Mouse (Mus musculus) intestine, embryonic 15.5 days (tissue): ENCODE measurements at regions not wholly inside any gene's neighbourhood (a gene's known extent, or its start where the extent isn't known, plus 50 kb on each side); places are given as distances from the start of the nearest gene placed in this dataset.
"Not testable (repeated sequence)": the region's sequence is repeated elsewhere in the genome, so short reads cannot be mapped to it uniquely, and the experiment has no call there.

ENCODE experiments used
- ATAC-seq: fragments of 200-750 bp; cut with Nextera tagmentation; 2 replicates; pipeline ENCODE4 v1.8.0; 2017; ENCODE audit warnings: moderate TSS enrichment, moderate library complexity
- H3K27ac ChIP-seq: fragments of 300-500 bp; sonication (generic); 2 replicates; pipeline ENCODE4 v1.5.1; 2015; ENCODE audit warnings: mild to moderate bottlenecking, inconsistent platforms
- H3K27me3 ChIP-seq: fragments of 300-500 bp; sonication (generic); replicated peaks from 2 replicates; pipeline ENCODE4 v1.6.1; 2015; ENCODE audit warnings: inconsistent platforms
- H3K36me3 ChIP-seq: fragments of 300-500 bp; sonication (generic); 2 replicates; pipeline ENCODE4 v1.6.1; 2015; ENCODE audit warnings: inconsistent platforms
- H3K4me1 ChIP-seq: fragments of 300-500 bp; sonication (generic); replicated peaks from 2 replicates; pipeline ENCODE4 v1.6.1; 2015; ENCODE audit warnings: inconsistent platforms
- H3K4me2 ChIP-seq: fragments of 300-500 bp; sonication (generic); replicated peaks from 2 replicates; pipeline ENCODE4 v1.6.1; 2015; ENCODE audit warnings: mild to moderate bottlenecking, inconsistent platforms
- H3K4me3 ChIP-seq: fragments of 300-500 bp; sonication (generic); replicated peaks from 2 replicates; pipeline ENCODE4 v1.5.1; 2015; ENCODE audit warnings: inconsistent platforms
- H3K9ac ChIP-seq: fragments of 300-500 bp; sonication (generic); 2 replicates; pipeline ENCODE4 v1.6.1; 2015; ENCODE audit warnings: inconsistent platforms
- H3K9me3 ChIP-seq: fragments of 300-500 bp; sonication (generic); 2 replicates; pipeline ENCODE4 v1.6.1; 2016; ENCODE audit warnings: inconsistent platforms
- WGBS: fragments of 180-500 bp; shearing (Covaris S2); methylation state at CpG from one replicate; pipeline ENCODE4 v1.1.7; 2015; 5-methylcytosine and 5-hydroxymethylcytosine counted together

GRCm38 (mm10) chr12:77042356-77042755 is 80.4 kb upstream of the Max start:
- Histone ChIP-seq H3K27me3 (no peaks in the 10 kb centered on the region), H3K4me2 (no peak overlapping the region), H3K9ac (no peak overlapping the region), H3K9me3 (no peaks in the 10 kb centered on the region), H3K27ac (no peak overlapping the region), H3K36me3 (no peaks in the 10 kb centered on the region), H3K4me1 (no peaks in the 10 kb centered on the region), H3K4me3 (no peak overlapping the region)
- no peak for ATAC-seq
- 68% methylated on average over 3 of the region's 4 CpGs for WGBS

DNA sequence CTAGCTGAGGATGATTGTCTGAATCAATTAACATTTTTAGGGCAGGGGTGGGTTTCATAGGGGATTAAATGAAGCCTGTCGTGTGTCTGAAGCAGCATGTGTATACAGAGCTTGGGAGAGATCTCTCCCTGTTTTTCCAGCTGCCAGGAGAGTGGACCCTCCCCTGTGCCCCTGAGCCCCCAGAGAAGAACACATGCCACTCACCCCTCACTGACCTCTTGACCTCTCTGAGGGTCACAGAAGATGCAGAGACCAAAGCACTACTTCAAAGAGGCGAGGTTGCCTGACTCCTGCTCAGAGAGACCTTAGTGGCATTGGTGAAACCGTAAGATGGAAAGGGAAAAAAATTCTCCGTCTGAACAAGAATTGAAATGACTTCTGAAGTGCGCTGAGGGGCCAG is 79.1 kb upstream of the Max start:
- no peak for ATAC-seq
- Histone ChIP-seq H3K9ac (no peak overlapping the region), H3K36me3 (no peaks in the 10 kb centered on the region), H3K4me3 (no peak overlapping the region), H3K27ac (no peak overlapping the region), H3K27me3 (no peaks in the 10 kb centered on the region), H3K9me3 (no peaks in the 10 kb centered on the region), H3K4me2 (no peak overlapping the region), H3K4me1 (no peaks in the 10 kb centered on the region)
- WGBS: 46% methylated on average over 5 of the region's 5 CpGs

GRCm38 (mm10) chr12:77039953-77040305 is 77.9 kb upstream of the Max start:
- no peak overlapping the region for H3K27ac ChIP-seq

GRCm38 (mm10) chr12:77039295-77039952 is 77.4 kb upstream of the Max start:
- Histone ChIP-seq H3K27ac (no peak overlapping the region), H3K9me3 (no peaks in the 10 kb centered on the region), H3K4me3 (no peak overlapping the region), H3K4me2 (no peak overlapping the region), H3K9ac (no peak overlapping the region), H3K4me1 (no peaks in the 10 kb centered on the region), H3K27me3 (no peaks in the 10 kb centered on the region), H3K36me3 (no peaks in the 10 kb centered on the region)
- no peak for ATAC-seq
- whole genome bisulfite sequencing: 81% methylated on average over 17 of the region's 17 CpGs

More at GRCm38 (mm10) chr12:77039953-77040305, 77.9 kb upstream of the Max start:
- no peak for ATAC-seq
- Histone ChIP-seq H3K4me2 (no peak overlapping the region), H3K27me3 (no peaks in the 10 kb centered on the region), H3K9me3 (no peaks in the 10 kb centered on the region), H3K4me1 (no peaks in the 10 kb centered on the region), H3K36me3 (no peaks in the 10 kb centered on the region), H3K4me3 (no peak overlapping the region), H3K9ac (no peak overlapping the region)
- WGBS: 87% methylated on average over 4 of the region's 4 CpGs

DNA sequence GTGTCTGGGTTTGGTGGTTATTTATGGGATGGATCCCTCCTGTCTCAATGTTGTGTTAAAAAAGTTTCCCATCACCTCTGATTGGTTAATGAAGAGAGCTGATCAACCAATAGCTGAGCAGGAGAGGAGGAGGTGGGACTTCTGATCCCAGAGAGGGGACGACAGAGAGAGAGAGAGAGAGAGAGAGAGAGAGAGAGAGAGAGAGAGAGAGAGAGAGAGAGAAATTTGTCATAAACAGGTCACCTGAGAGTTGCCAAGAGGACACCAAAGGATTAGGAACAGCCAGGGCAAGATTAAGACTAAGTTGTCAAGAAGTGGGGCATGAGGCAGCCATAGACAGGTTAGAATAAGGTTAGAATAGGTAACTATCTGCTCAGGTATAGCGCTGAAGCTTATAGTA is 73.7 kb upstream of the Max start:
- H3K4me2 ChIP-seq: no peak overlapping the region
- no peak overlapping the region for H3K9ac ChIP-seq
- no peak overlapping the region for H3K27ac ChIP-seq
- H3K9me3 ChIP-seq: no peaks in the 10 kb centered on the region
- H3K36me3 ChIP-seq: no peaks in the 10 kb centered on the region
- no peak overlapping the region for H3K4me3 ChIP-seq
- WGBS: 49% methylated on average over 2 of the region's 2 CpGs
- no peak for ATAC-seq
- no peaks in the 10 kb centered on the region for H3K4me1 ChIP-seq
- no peaks in the 10 kb centered on the region for H3K27me3 ChIP-seq

DNA sequence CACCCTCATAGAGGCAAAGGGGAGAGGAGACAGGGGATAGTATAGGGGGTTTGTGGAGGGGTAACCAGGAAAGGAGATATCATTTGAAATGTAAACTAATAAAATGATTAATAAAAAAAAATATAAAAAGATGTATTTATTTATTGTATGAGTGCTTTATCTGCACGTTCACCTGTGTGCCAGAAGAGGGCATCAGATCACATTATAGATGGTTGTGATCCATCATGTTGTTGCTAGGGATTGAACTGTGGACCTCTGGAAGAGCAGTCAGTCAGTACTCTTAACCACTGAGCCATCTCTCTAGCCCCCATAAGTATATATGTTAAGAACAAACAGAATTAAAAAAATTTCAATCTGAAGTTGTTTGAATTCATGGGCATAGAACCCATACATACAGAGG is 69.4 kb upstream of the Max start:
- 57% methylated on average over 1 of the region's 1 CpGs for WGBS
- Histone ChIP-seq H3K4me3 (no peak overlapping the region), H3K4me1 (no peaks in the 10 kb centered on the region)

DNA sequence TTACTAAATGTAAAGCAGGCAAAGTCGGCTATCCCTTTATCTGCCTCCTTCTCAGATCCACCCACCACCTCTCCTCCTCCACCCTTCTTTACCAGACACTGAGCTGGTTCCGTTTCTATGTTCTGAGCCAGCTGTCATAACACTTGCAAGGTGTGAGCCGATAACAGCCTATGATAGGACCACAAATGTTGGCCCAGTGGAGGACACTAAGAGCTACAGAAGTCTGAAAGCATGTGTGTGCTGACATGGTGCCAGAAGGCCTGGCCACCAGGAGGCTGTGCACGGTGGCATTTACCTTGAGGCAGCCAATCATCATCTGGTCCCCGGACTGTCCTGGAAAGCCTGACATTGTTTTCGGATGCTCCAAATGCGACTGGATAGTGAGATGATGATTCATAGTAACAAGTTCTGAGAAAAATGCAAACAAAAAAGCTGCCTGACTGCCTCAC is 63.5 kb upstream of the Max start:
- no peaks in the 10 kb centered on the region for H3K36me3 ChIP-seq
- H3K9ac ChIP-seq: no peak overlapping the region
- peaks cover 4% of the 10 kb centered on the region; the same call in 1 of the 2 replicates for H3K27me3 ChIP-seq
- H3K4me1 ChIP-seq: no peaks in the 10 kb centered on the region
- ATAC-seq: no peak
- H3K4me3 ChIP-seq: no peak overlapping the region
- H3K4me2 ChIP-seq: no peak overlapping the region
- no peak overlapping the region for H3K27ac ChIP-seq
- WGBS: 77% methylated on average over 7 of the region's 7 CpGs
- no peaks in the 10 kb centered on the region for H3K9me3 ChIP-seq

More for the DNA sequence above, 69.4 kb upstream of the Max start:
- H3K27me3 ChIP-seq: no peaks in the 10 kb centered on the region
- no peak overlapping the region for H3K27ac ChIP-seq
- no peak for ATAC-seq
- no peaks in the 10 kb centered on the region for H3K9me3 ChIP-seq
- H3K36me3 ChIP-seq: no peaks in the 10 kb centered on the region
- no peak overlapping the region for H3K4me2 ChIP-seq
- no peak overlapping the region for H3K9ac ChIP-seq

DNA sequence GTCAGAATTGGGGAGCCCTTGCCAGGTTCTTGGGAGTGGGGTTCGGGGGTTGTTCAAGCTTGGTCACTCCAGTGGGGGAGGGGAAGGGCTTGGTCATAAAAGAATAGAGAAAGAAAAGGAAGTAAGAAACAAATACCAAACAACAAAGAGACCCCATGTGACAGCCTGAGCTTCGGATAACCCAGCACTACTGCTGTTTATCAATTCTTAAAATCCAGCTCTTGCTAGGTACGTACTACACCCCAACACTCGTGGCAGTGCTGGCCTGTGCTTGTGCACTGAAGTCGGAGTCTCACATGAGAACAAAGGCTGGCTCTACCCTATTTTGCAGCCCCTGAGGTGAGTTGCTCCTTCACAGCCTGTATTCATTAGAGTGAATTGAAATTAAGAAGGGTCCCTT is 60.5 kb upstream of the Max start:
- Histone ChIP-seq H3K36me3 (no peaks in the 10 kb centered on the region), H3K27me3 (peaks cover 4% of the 10 kb centered on the region; the same call in 1 of the 2 replicates), H3K9me3 (no peaks in the 10 kb centered on the region), H3K4me1 (no peaks in the 10 kb centered on the region), H3K4me3 (no peak overlapping the region), H3K27ac (no peak overlapping the region), H3K9ac (no peak overlapping the region), H3K4me2 (no peak overlapping the region)
- 73% methylated on average over 5 of the region's 5 CpGs for WGBS
- ATAC-seq: no peak

DNA sequence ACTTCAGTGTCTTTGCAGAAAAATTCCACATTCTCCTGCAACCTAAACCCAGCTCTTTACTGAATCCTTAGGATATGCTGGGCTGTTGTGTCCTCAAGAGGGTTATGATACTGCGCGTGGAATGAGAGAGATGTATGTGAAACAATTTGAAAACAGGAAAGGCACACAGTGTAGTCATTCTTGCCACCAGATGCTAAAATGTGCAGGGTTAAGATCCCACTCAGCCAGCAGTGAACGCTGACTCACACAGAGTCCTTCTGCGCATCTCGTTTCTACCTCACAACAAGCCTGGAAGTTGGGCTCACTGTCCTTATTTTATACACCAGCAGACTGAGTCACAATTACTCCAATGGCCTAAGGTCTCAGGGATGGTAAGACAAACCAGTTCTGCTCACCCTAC is 59.9 kb upstream of the Max start:
- Histone ChIP-seq H3K36me3 (no peaks in the 10 kb centered on the region), H3K9me3 (no peaks in the 10 kb centered on the region), H3K27me3 (peaks cover 4% of the 10 kb centered on the region; the same call in 1 of the 2 replicates), H3K27ac (no peak overlapping the region), H3K4me2 (no peak overlapping the region), H3K4me1 (no peaks in the 10 kb centered on the region), H3K9ac (no peak overlapping the region), H3K4me3 (no peak overlapping the region)
- WGBS: 79% methylated on average over 5 of the region's 5 CpGs
- no peak for ATAC-seq

- no peaks in the 10 kb centered on the region for H3K9me3 ChIP-seq
- no peak overlapping the region for H3K4me2 ChIP-seq
- no peaks in the 10 kb centered on the region for H3K36me3 ChIP-seq
- H3K9ac ChIP-seq: no peak overlapping the region
- peaks cover 4% of the 10 kb centered on the region; the same call in 1 of the 2 replicates for H3K27me3 ChIP-seq
- no peak overlapping the region for H3K27ac ChIP-seq
- H3K4me1 ChIP-seq: no peaks in the 10 kb centered on the region
- WGBS: 59% methylated on average over 14 of the region's 14 CpGs
- H3K4me3 ChIP-seq: no peak overlapping the region
- ATAC-seq: no peak
Observed at GRCm38 (mm10) chr12:77019708-77020511, 57.9 kb upstream of the Max start.

- H3K4me1 ChIP-seq, ATAC-seq, H3K9me3 ChIP-seq, H3K27me3 ChIP-seq, H3K4me3 ChIP-seq, H3K27ac ChIP-seq, H3K9ac ChIP-seq, H3K36me3 ChIP-seq, H3K4me2 ChIP-seq: not testable (repeated sequence)
- 28% methylated on average over 2 of the region's 2 CpGs for WGBS
Observed at GRCm38 (mm10) chr12:77019148-77019547, 57.1 kb upstream of the Max start.

- Histone ChIP-seq H3K27ac (no peak overlapping the region), H3K9me3 (no peaks in the 10 kb centered on the region), H3K4me2 (no peak overlapping the region), H3K27me3 (peaks cover 4% of the 10 kb centered on the region; the same call in 1 of the 2 replicates), H3K4me3 (no peak overlapping the region), H3K9ac (no peak overlapping the region), H3K36me3 (no peaks in the 10 kb centered on the region), H3K4me1 (no peaks in the 10 kb centered on the region)
- 67% methylated on average over 6 of the region's 6 CpGs for WGBS
- no peak for ATAC-seq
Observed at GRCm38 (mm10) chr12:77018373-77018772, 56.4 kb upstream of the Max start.

DNA sequence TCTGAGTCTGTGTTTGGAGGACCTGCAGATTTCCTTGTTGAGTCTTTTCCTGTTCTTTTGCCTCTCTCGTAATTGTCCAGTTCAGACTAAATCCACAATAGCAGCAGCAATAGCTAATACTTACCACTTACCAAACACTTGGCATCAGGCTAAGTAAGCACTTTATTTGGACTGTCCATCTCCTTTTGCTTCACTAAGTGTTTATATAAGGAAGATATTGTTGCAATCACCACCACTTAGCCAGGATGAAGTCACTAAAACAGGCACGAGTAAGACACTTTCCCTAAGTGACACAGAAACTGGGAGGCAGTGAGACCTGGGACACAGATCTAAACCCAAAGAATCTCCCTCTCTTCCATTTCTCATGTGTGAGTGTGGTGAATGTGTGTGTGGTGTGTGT is 52.9 kb upstream of the Max start:
- no peaks in the 10 kb centered on the region for H3K4me1 ChIP-seq
- H3K9ac ChIP-seq: no peak overlapping the region
- H3K4me2 ChIP-seq: no peak overlapping the region
- H3K4me3 ChIP-seq: no peak overlapping the region
- H3K27ac ChIP-seq: no peak overlapping the region
- WGBS: 68% methylated on average over 2 of the region's 2 CpGs
- no peaks in the 10 kb centered on the region for H3K36me3 ChIP-seq
- no peaks in the 10 kb centered on the region for H3K27me3 ChIP-seq
- no peak for ATAC-seq
- H3K9me3 ChIP-seq: no peaks in the 10 kb centered on the region
